Mouse (Mus musculus): Measurements from ENCODE around the gene Dpm3. TPM values are rescaled to one million over a fixed set of nuclear protein-coding genes. Genes with fewer than 3 reads are reported as not detected.

The Dpm3 gene
- polyA plus RNA-seq, 1 experiment: 156 TPM

DNA sequence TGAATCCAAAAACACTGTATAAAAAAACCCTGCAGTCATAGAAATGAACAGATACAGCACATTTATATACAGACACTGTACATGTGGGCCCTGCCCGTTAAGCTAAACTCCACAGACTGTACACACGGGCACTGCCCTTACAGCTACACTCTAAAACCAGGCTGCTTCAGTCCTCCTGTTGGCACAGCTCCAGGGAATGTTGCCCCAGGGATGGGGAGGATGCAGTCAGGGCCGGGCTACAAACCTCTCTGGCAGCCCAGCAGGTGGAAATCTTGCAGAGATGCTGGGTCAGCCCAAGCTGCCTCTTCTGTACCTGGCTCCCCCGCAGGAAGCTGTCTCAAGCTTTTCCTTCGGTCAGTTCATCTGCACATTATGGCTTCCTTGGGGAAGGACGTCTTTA is 12.6 kb downstream of the Dpm3 start:
- TF ChIP-seq POLR2A (IDR thresholded peaks at IDR 0.05; ENCODE audit: extremely low read depth, insufficient read depth, low read length) (no peak), CTCF (IDR thresholded peaks at IDR 0.05; ENCODE audit: extremely low read depth, insufficient read depth, low read length) (no peak)
- Histone ChIP-seq H3K27ac (ENCODE audit: insufficient read depth, low read length) (no peak overlapping the region), H3K4me3 (ENCODE audit: insufficient read depth, low read length) (no peak overlapping the region), H3K4me1 (ENCODE audit: control insufficient read depth, insufficient read depth, low read length) (peaks cover 5% of the 10 kb centered on the region; the same call in 1 of the 2 replicates)

DNA sequence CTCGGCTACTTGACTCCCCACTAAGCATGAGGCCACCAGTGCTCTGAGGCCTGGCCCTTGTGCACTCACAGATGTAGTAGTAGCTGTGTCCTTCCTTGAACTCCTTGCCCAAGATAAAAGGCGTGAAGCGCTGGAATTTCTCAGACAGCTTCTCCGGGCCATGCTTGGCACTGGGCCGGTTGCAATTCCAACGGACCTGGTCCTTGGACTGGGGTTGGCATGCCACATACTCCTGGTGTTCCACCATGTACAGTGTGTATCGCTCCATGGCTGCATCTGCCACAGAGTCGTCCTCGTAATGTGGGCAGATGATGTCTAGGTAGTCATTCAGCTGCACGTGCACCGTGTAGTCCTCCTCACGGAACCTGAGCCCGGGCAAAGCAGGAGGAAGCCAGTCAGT is 16.9 kb downstream of the Dpm3 start:
- TF ChIP-seq POLR2A (IDR thresholded peaks at IDR 0.05; ENCODE audit: extremely low read depth, insufficient read depth, low read length) (no peak), CTCF (IDR thresholded peaks at IDR 0.05; ENCODE audit: extremely low read depth, insufficient read depth, low read length) (no peak)
- no peak overlapping the region for H3K27ac ChIP-seq (ENCODE audit: insufficient read depth, low read length)
- no peak overlapping the region for H3K4me3 ChIP-seq (ENCODE audit: insufficient read depth, low read length)
- H3K4me1 ChIP-seq (ENCODE audit: control insufficient read depth, insufficient read depth, low read length): peaks cover 2% of the 10 kb centered on the region; the same call in 1 of the 2 replicates

DNA sequence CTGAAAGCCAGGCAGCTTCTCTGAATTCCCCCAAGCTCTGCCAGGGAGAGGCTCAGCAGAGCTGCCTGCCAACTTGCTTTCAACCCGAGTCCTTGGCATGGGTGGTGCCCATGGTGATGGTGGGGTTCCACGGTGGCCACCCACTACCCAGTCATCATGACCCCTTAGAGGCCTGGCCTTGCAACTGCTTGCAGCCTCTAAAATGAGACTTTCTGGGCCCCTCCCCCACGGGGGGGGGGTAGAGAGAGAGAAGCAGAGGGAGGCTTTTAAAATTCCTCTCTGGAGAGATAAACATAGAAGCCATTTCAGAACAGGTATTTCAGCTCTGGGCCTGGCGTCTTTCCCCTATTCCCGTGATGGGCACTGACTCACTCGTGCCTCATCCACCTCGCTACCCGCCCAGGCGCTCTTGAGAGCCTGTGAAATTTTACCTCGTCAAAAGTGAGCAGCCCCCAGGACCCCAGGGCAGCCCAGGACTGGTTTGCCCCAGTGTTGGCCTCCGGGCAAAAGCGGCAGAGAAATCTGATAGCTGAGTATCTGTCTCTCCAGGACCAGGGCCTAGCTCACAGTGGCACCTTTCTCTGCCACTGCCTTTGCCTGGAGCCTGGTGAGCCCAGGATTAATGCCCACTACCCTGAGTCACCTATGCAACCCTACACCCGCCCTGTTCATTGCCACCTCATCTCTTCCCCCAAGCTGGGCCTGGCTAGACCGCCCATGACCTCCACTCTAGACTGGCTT is 18.3 kb downstream of the Dpm3 start:
- Histone ChIP-seq H3K4me1 (ENCODE audit: control insufficient read depth, insufficient read depth, low read length) (peaks cover 2% of the 10 kb centered on the region; the same call in 1 of the 2 replicates), H3K27ac (ENCODE audit: insufficient read depth, low read length) (peak overlapping the region; percentile 89), H3K4me3 (ENCODE audit: insufficient read depth, low read length) (peak overlapping the region; percentile 18)
- no peak for TF ChIP-seq CTCF (IDR thresholded peaks at IDR 0.05; ENCODE audit: extremely low read depth, insufficient read depth, low read length)
- TF ChIP-seq POLR2A (IDR thresholded peaks at IDR 0.05; ENCODE audit: extremely low read depth, insufficient read depth, low read length): no peak

DNA sequence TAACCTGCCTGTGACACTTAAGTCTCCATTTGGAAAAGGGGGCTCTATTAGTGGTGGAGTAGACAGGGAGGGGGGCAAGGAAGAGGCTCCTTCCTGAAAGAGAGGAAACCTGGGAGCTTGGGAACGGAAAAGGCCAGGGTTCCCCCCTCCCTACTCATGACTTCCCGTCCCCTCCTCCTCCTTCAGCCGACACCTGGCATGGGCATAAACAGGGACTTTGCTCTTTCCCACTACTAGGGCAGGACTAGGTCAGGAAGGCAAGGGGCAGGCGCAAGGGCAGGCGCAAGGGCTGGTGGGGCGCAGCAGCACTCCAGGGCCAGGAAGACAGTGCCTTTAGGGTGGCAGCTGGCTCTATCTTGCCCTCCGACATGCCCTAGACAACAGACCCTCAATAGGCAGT is 18.9 kb downstream of the Dpm3 start:
- Histone ChIP-seq H3K27ac (ENCODE audit: insufficient read depth, low read length) (peak overlapping the region; percentile 89), H3K4me1 (ENCODE audit: control insufficient read depth, insufficient read depth, low read length) (peaks cover 2% of the 10 kb centered on the region; the same call in 1 of the 2 replicates), H3K4me3 (ENCODE audit: insufficient read depth, low read length) (peak overlapping the region; percentile 53)
- TF ChIP-seq CTCF (IDR thresholded peaks at IDR 0.05; ENCODE audit: extremely low read depth, insufficient read depth, low read length): no peak
- no peak for TF ChIP-seq POLR2A (IDR thresholded peaks at IDR 0.05; ENCODE audit: extremely low read depth, insufficient read depth, low read length)

DNA sequence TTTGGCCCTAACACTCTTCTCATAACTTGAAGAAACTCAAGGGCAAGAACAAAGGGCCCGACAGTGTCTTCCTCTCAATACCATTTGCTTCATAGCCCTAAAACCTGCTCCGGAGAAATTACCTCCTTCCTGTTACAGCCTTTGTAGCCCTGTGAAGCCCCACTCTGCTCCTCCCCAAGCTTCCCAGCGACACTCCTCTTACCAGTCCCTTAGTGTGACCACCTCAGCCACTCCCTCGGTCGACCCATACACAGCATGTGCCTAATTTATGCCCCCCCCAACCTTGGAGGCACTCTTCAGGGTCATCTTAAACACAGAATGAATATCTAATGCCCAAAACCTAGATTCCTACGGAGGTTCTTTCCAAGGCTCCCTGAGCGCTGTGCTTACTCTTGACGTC is 19.5 kb downstream of the Dpm3 start:
- TF ChIP-seq CTCF (IDR thresholded peaks at IDR 0.05; ENCODE audit: extremely low read depth, insufficient read depth, low read length): no peak
- no peak for TF ChIP-seq POLR2A (IDR thresholded peaks at IDR 0.05; ENCODE audit: extremely low read depth, insufficient read depth, low read length)
- Histone ChIP-seq H3K27ac (ENCODE audit: insufficient read depth, low read length) (0 out of 2 replicates have a peak overlapping the region, but pooled peaks have one; percentile 33), H3K4me3 (ENCODE audit: insufficient read depth, low read length) (peak overlapping the region; percentile 53), H3K4me1 (ENCODE audit: control insufficient read depth, insufficient read depth, low read length) (peaks cover 2% of the 10 kb centered on the region; the same call in 1 of the 2 replicates)

DNA sequence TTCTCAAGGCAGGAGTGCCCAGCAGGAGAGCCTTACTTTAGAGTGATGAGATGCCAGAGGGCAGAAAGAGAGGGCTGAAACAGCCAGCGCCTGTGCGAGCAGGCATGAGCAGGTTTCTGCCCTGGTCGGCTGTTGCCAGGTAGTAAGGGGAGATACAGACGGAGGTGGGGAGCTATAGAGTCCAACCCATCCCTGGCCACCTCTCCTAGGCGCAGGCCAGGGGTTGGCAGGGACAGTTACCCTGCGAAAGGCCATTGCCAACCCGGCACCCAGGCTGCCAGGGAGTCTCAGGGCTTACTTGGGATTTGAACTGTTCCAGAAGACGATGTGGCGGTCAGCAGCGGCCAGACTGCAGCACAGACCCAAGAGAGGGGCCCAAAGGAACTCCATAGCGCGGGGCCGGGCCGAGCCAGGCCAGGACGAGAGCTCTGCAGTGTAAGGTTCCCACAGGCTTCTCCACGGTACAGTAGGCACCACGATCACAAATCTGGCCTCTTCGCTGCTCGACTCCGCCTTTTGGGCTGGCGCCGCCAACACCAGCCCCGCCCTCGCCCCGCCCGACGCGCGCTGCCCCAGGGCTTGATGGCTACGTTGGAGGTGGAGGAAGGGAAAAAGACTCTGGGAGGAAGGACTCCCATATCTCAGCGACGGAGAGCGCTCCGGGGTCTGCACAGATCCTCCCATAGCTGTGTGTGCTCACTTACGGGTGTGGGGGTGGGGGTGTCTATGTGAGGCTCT is 20.2 kb downstream of the Dpm3 start:
- H3K27ac ChIP-seq (ENCODE audit: insufficient read depth, low read length): peak overlapping the region; percentile 87
- H3K4me3 ChIP-seq (ENCODE audit: insufficient read depth, low read length): peak overlapping the region; percentile 53
- TF ChIP-seq CTCF (IDR thresholded peaks at IDR 0.05; ENCODE audit: extremely low read depth, insufficient read depth, low read length): no peak
- TF ChIP-seq POLR2A (IDR thresholded peaks at IDR 0.05; ENCODE audit: extremely low read depth, insufficient read depth, low read length): peak; percentile 90
- H3K4me1 ChIP-seq (ENCODE audit: control insufficient read depth, insufficient read depth, low read length): peaks cover 2% of the 10 kb centered on the region; the same call in 1 of the 2 replicates

DNA sequence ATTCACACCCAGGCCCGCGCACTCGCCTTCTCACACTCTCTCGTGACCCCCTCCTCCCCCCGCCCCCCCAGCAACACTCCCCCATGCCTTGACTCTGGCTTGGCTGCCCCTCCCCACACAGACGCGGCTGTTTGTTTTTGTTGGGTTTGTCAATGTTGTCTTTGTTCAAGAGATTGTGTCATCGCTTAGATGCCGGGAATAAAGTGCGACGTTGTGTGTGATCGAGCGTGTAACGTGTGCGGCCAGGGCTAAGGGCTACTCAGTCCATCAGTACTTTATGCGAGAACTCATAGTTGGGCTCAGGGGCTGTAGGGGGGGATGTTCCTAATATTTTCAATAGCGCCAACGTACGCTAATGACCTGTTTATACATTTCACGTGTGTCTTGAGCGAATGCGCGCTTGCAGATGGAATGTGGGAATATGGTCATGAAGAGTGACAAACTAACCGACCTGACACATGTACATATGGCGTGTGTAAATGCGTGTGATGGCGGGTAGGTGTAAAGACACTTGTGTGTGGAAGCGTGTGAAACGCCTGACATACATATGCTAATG is 21.0 kb downstream of the Dpm3 start:
- TF ChIP-seq CTCF (IDR thresholded peaks at IDR 0.05; ENCODE audit: extremely low read depth, insufficient read depth, low read length): no peak
- TF ChIP-seq POLR2A (IDR thresholded peaks at IDR 0.05; ENCODE audit: extremely low read depth, insufficient read depth, low read length): peak; percentile 40; the same call in 1 of the 2 replicates
- Histone ChIP-seq H3K27ac (ENCODE audit: insufficient read depth, low read length) (peak overlapping the region; percentile 63), H3K4me3 (ENCODE audit: insufficient read depth, low read length) (peak overlapping the region; percentile 53), H3K4me1 (ENCODE audit: control insufficient read depth, insufficient read depth, low read length) (peaks cover 2% of the 10 kb centered on the region; the same call in 1 of the 2 replicates)

DNA sequence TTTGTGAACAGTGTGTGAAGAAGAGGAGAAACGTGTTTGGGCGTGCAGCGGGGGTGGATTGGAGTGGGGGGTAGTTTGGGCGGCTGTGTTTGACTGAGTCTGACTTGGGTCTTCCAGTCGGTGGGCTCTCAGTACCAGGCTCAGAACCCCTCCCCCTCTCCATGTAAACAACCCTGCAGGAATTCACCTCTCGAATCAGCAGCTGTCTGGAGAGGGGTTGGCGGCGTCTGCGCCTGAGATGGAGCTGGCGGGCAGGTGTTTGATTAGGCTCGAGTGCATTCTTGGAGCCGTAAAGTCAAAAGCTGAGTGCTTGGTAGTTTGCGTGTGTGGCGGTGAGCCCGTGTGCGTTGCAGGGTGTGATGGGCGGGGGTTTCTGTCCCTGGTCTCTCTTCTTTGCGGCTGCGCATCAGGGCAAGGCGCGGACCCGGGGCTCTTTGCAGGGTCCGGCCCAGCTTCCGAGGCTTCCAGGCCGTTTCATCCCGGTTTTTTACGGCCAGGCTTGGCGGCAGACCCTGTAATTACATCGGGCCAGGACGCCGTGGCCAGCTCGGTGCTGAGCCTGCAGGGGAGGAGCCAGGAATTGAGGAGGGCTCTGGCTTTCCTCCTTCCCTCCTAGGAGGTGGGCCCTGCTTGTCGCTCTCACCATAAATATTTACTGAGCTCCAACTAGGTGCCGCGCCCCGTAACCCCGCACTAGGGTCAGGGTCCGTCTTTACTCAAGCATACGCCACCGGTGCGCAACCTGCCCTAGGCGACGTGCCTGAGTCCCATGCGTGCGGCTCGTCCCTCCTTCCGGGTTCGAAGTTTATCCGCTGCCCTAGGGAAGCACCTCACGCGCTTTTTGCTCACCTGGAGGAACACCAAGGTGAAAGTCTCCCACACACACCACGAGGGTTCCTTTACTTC is 21.7 kb downstream of the Dpm3 start, which contains the start of gene Efna1:
TSS of gene Efna1 (minus strand) at position 537 of the 906 bp plus-strand sequence.
- H3K4me3 ChIP-seq (ENCODE audit: insufficient read depth, low read length): peak within 1 kb of the TSS; percentile 53
- H3K27ac ChIP-seq (ENCODE audit: insufficient read depth, low read length): peak within 1 kb of the TSS; percentile 63
- peaks cover 2% of the 10 kb centered on the region; the same call in 1 of the 2 replicates for H3K4me1 ChIP-seq (ENCODE audit: control insufficient read depth, insufficient read depth, low read length)
- TF ChIP-seq POLR2A (IDR thresholded peaks at IDR 0.05; ENCODE audit: extremely low read depth, insufficient read depth, low read length) (no peak), CTCF (IDR thresholded peaks at IDR 0.05; ENCODE audit: extremely low read depth, insufficient read depth, low read length) (no peak)
